Mouse (Mus musculus) telencephalon, adult 2 months (tissue): ENCODE results near the gene Gm826.

Source experiments
- DNase-seq: peaks from one replicate; pipeline ENCODE4 v3.0.0-alpha.2; 2011; ENCODE audit warnings: low read depth, low spot score

The Gm826 gene

GRCm38 (mm10) chr2:160334111-160334661, at the start of gene Gm826:
TSS of gene Gm826 (minus strand) at chr2:160334162.
- no peak for DNase-seq

GRCm38 (mm10) chr2:160383418-160383817, 49.5 kb upstream of the Gm826 start:
- DNase-seq = no peak

- DNase-seq = no peak
These were observed 44.3 kb upstream of the Gm826 start for GRCm38 (mm10) chr2:160378271-160378670.

- DNase-seq = no peak
These were observed 42.3 kb upstream of the Gm826 start for GRCm38 (mm10) chr2:160376236-160376635.

GRCm38 (mm10) chr2:160369653-160370420, 35.9 kb upstream of the Gm826 start:
- no peak for DNase-seq

- DNase-seq = no peak
These were observed 34.7 kb upstream of the Gm826 start for GRCm38 (mm10) chr2:160368422-160369357.

- peak; percentile 72 for DNase-seq
These were observed 33.7 kb upstream of the Gm826 start for GRCm38 (mm10) chr2:160367448-160368208.

- DNase-seq = peak; percentile 59
These were observed 33.0 kb upstream of the Gm826 start, which contains the start of gene Mafb for GRCm38 (mm10) chr2:160366980-160367338. TSS of gene Mafb (minus strand) at chr2:160367065.

GRCm38 (mm10) chr2:160366111-160366979, 32.4 kb upstream of the Gm826 start:
- DNase-seq = no peak

GRCm38 (mm10) chr2:160365107-160365911, 31.3 kb upstream of the Gm826 start:
- no peak for DNase-seq

- no peak for DNase-seq
These were observed 30.7 kb upstream of the Gm826 start for GRCm38 (mm10) chr2:160364666-160365065.

- DNase-seq = no peak
These were observed 30.2 kb upstream of the Gm826 start for GRCm38 (mm10) chr2:160364128-160364650.

GRCm38 (mm10) chr2:160363201-160363600, 29.2 kb upstream of the Gm826 start:
- no peak for DNase-seq

GRCm38 (mm10) chr2:160361442-160362121, 27.6 kb upstream of the Gm826 start:
- no peak for DNase-seq

- no peak for DNase-seq
These were observed 26.4 kb upstream of the Gm826 start for GRCm38 (mm10) chr2:160360234-160360874.

- no peak for DNase-seq
These were observed 24.9 kb upstream of the Gm826 start for GRCm38 (mm10) chr2:160358896-160359295.

- DNase-seq = no peak
These were observed 23.5 kb upstream of the Gm826 start for GRCm38 (mm10) chr2:160357442-160357841.

- DNase-seq = no peak
These were observed 22.2 kb upstream of the Gm826 start for GRCm38 (mm10) chr2:160356132-160356531.
